Mouse (Mus musculus): ENCODE results near the gene Hs6st3. TPM values are rescaled to one million over a fixed set of nuclear protein-coding genes. Genes with fewer than 3 reads are reported as not detected.

Gene Hs6st3
- polyA plus RNA-seq, 1 experiment from 2014 or later = 0.80 TPM

DNA sequence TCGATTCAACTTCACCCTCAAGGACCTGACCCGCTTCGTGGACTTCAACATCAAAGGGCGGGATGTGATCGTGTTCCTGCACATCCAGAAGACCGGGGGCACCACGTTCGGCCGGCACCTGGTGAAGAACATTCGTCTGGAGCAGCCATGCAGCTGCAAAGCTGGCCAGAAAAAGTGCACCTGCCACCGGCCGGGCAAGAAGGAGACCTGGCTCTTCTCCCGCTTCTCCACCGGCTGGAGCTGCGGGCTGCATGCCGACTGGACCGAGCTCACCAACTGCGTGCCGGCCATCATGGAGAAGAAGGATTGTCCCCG, 602 bp downstream of the Hs6st3 start:
- Histone ChIP-seq H3K9me3 (replicated peaks) (no peaks in the 10 kb centered on the region), H3K4me1 (peaks cover 11% of the 10 kb centered on the region), H3K4me3 (peak overlapping the region; percentile 67), H3K9ac (peak overlapping the region; percentile 67; the same call in 1 of the 2 replicates), H3K4me2 (replicated peaks) (peak overlapping the region; percentile 98), H3K36me3 (no peaks in the 10 kb centered on the region), H3K27ac (no peak overlapping the region), H3K27me3 (peaks cover 73% of the 10 kb centered on the region)
- WGBS = 2% methylated on average over 20 of the region's 20 CpGs
- no peak for ATAC-seq (ENCODE audit: low FRiP score)

DNA sequence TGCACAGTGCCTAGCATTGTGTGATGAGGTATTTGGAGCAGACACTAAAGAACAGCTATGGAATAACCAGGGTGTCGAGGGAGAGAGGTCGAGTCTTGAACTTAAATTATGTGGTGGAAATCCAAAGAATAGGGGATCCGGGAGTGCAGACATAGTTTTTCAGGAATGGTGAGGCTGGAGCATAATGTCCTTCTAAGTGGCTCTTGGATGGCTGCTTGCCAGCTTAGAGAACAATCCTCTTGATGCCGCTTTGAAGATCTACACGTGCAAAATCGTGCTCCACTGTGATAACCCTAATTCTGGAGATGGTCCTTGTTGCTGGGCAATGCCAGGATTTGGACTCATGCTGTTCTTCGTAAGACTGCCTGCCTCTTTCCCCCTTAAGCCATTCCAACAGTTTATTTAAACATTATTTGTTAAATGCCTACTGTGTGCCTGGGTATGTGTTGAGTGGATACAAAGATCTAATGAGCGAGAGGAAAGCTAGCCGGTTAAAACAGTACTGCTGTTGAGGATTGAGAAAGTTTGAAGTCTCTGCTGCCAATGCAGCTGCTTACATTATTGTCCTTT, 1.3 kb downstream of the Hs6st3 start:
- Histone ChIP-seq H3K36me3 (no peaks in the 10 kb centered on the region), H3K4me2 (replicated peaks) (peak overlapping the region; percentile 98), H3K9me3 (replicated peaks) (no peaks in the 10 kb centered on the region), H3K4me3 (peak overlapping the region; percentile 67), H3K9ac (no peak overlapping the region), H3K27ac (no peak overlapping the region), H3K4me1 (peaks cover 11% of the 10 kb centered on the region), H3K27me3 (peaks cover 66% of the 10 kb centered on the region)
- no peak for ATAC-seq (ENCODE audit: low FRiP score)
- 46% methylated on average over 9 of the region's 9 CpGs for WGBS

DNA sequence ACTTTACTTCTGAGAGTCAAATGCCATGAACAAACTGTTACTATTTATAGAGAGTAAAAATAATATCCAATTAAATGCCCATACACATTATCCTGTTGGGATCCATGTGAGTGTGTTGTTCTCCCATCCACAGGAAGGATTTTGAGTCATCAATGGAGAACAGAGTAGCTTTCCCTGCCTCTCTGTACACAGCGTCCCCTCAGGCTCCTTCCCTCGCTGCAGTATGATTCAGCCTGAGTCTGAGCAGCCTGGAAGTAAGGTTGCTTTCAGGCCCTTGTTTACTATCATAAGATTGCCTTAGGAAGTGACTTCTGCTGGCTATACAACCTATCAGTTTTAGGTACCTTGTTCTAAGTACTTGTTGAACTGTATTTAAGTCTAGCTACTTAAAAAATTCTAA, 14.9 kb downstream of the Hs6st3 start:
- no peaks in the 10 kb centered on the region for H3K36me3 ChIP-seq
- ATAC-seq (ENCODE audit: low FRiP score) = no peak
- H3K4me1 ChIP-seq = no peaks in the 10 kb centered on the region
- no peak overlapping the region for H3K4me2 ChIP-seq (replicated peaks)
- WGBS = 70% methylated on average over 2 of the region's 2 CpGs
- no peak overlapping the region for H3K9ac ChIP-seq
- no peak overlapping the region for H3K27ac ChIP-seq
- H3K27me3 ChIP-seq = no peaks in the 10 kb centered on the region
- peaks cover 8% of the 10 kb centered on the region; the same call in 1 of the 2 replicates for H3K9me3 ChIP-seq (replicated peaks)
- no peak overlapping the region for H3K4me3 ChIP-seq

DNA sequence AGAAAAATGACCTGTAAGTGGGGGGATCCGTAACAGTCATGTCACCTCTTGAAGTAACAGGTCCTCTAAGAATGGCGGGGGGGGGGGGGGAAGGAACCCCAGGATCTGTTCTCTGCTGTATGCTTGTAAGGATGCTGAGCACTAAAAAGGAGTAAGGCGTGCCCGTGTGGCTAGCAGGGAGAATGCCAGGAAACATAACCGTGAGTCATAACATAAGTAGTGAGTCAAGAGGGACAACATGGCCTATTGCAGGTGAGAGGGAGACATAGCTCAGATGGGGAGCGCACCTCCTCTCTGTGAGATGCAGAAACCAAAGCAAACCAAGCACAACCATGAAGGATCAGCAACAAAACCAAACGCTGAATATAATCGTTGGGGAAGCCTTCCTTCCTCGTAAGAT, 55.8 kb downstream of the Hs6st3 start:
- Histone ChIP-seq H3K27me3 (no peaks in the 10 kb centered on the region), H3K9me3 (replicated peaks) (no peaks in the 10 kb centered on the region), H3K4me3 (no peak overlapping the region), H3K4me1 (no peaks in the 10 kb centered on the region), H3K4me2 (replicated peaks) (no peak overlapping the region), H3K9ac (no peak overlapping the region), H3K27ac (no peak overlapping the region), H3K36me3 (no peaks in the 10 kb centered on the region)
- 87% methylated on average over 9 of the region's 9 CpGs for WGBS
- no peak for ATAC-seq (ENCODE audit: low FRiP score)

DNA sequence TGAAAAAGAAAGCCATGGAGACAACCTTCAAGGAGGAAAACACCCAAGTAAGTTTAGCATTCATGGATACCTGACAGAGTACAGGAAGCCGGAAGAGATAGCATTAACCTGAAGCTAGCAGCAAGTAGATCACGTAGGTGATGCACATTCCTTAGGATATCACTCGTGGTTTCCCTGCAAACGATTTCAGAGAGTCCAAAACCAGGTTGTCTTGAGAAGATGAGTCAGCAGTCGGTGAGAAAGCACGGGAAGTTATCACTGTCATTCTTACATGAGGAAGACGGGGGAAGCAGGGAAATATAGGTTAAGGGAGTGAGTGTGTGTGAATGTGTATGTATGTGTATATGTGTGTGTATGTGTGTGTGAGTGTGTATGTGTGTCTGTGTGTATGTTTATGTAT, 65.4 kb downstream of the Hs6st3 start:
- WGBS = 86% methylated on average over 7 of the region's 7 CpGs
- Histone ChIP-seq H3K4me2 (replicated peaks) (no peak overlapping the region), H3K36me3 (no peaks in the 10 kb centered on the region)

DNA sequence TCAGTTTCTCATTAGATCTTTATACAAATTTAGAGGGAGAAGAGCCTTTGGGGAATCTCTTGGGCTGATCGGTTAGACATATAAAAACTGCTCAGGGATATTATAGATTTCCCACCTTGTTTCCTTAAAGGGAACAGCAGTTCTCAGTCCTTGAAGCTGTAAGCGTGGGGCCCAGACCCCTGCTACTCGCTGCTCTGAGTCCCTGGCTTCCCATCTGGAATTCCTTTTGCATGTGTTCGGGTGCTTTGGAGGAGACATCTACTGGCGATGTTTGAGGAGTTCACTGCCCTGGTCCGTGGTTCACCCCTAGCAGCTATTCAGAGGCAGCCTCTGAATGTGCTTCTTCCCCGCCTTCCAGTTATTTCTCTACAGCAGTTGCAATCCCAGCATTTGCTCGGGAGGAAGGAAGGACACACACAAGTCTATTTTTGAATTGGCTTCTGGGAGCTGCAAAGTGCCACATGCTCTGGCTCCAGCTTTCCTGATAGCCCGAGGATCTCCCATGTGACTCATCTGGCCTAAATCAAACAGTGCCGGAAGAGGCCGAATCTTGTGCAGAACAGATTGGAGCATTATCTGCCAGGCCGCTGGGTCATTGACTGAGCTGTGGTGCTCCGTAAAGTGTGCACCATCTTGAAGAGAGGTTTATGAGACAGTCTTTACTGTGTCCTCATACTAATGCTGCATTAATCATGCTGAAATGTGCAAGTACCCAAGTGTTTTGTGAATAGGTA, 77.6 kb downstream of the Hs6st3 start:
- Histone ChIP-seq H3K36me3 (no peaks in the 10 kb centered on the region), H3K27ac (no peak overlapping the region), H3K9ac (no peak overlapping the region), H3K4me3 (no peak overlapping the region), H3K4me1 (no peaks in the 10 kb centered on the region), H3K4me2 (replicated peaks) (no peak overlapping the region), H3K9me3 (replicated peaks) (no peaks in the 10 kb centered on the region), H3K27me3 (no peaks in the 10 kb centered on the region)
- ATAC-seq (ENCODE audit: low FRiP score) = no peak
- 77% methylated on average over 13 of the region's 13 CpGs for whole genome bisulfite sequencing

More for the DNA sequence above, 65.4 kb downstream of the Hs6st3 start:
- Histone ChIP-seq H3K9ac (no peak overlapping the region), H3K27ac (no peak overlapping the region), H3K4me1 (no peaks in the 10 kb centered on the region), H3K9me3 (replicated peaks) (no peaks in the 10 kb centered on the region), H3K27me3 (no peaks in the 10 kb centered on the region), H3K4me3 (no peak overlapping the region)
- no peak for ATAC-seq (ENCODE audit: low FRiP score)

DNA sequence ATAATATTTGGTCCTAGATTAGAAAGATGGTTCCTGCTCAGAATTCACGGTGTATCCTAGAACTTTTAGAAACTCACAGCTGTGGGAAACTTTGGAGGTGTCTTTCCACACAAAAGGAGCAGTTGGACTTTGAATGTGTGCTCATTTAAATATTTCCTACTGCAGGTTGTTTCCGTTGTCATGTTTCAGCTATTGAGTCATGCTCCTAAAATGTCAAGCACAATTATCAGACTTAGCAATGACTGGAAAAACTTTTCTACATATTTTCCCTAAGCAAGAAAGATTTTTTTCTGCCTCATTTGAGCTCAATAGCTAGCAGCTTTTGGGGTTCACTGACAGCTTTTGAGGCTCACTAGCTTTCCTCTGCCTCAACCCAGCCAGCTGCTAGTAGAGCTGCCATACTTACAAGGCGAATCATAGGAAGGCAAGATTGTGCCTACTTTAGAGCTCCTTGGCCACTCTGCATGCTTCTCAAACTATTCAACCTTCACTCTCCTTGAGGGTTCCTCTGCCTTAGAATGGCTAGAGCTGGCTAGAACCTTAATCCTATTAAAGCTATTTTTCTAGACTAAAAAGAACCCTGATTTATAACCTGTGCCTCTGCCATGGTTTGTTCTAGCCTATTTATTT, 89.7 kb downstream of the Hs6st3 start:
- H3K36me3 ChIP-seq = no peaks in the 10 kb centered on the region
- H3K9ac ChIP-seq = no peak overlapping the region
- no peak overlapping the region for H3K4me3 ChIP-seq
- H3K27ac ChIP-seq = no peak overlapping the region
- ATAC-seq (ENCODE audit: low FRiP score) = no peak
- no peak overlapping the region for H3K4me2 ChIP-seq (replicated peaks)
- 90% methylated on average over 3 of the region's 3 CpGs for WGBS
- no peaks in the 10 kb centered on the region for H3K27me3 ChIP-seq
- H3K9me3 ChIP-seq (replicated peaks) = no peaks in the 10 kb centered on the region
- H3K4me1 ChIP-seq = no peaks in the 10 kb centered on the region

DNA sequence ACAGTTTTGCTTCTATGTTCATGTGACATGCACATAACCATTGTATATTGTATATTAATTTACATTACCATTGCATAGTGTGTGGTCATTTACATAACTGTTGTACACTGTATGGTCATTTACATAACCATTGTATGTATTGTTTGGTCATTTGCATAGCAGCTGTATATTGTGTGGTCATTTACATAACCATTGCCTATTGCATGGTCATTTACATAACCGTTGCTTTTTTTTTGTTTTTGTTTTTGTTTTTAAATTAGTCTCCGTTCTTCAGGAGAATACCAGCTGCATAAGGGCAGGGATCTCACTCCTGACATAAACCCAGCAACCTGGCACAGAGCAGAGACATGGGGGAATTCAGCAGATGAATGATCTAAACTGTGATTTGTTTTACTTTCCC, 95.5 kb downstream of the Hs6st3 start:
- Histone ChIP-seq H3K9me3 (replicated peaks) (no peaks in the 10 kb centered on the region), H3K4me1 (no peaks in the 10 kb centered on the region), H3K4me3 (no peak overlapping the region), H3K27ac (no peak overlapping the region), H3K9ac (no peak overlapping the region), H3K4me2 (replicated peaks) (no peak overlapping the region), H3K36me3 (no peaks in the 10 kb centered on the region), H3K27me3 (no peaks in the 10 kb centered on the region)
- ATAC-seq (ENCODE audit: low FRiP score) = peak; percentile 92
- WGBS = 49% methylated on average over 2 of the region's 2 CpGs

DNA sequence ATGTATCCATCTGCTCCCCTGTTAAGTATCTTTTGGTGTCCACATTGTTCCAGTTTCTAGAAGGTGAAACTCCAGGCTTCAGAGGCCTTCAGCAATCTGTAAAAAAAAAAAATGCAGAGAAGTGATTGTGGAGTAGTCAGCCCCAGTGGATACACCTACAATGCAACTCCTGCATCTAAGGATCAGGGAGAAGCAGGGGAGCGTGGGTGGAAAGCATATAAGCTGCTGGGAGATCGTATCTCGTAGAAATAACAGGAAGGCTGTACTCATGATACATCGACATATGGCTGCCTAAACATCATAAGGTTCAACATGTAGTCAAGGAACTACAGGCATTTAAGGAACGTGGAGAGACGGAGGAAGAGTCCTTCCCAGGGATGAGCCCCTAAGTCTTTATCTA, 109.0 kb downstream of the Hs6st3 start:
- Histone ChIP-seq H3K4me1 (no peaks in the 10 kb centered on the region), H3K36me3 (no peaks in the 10 kb centered on the region), H3K4me3 (no peak overlapping the region), H3K4me2 (replicated peaks) (no peak overlapping the region), H3K9ac (no peak overlapping the region), H3K27me3 (no peaks in the 10 kb centered on the region), H3K27ac (no peak overlapping the region), H3K9me3 (replicated peaks) (no peaks in the 10 kb centered on the region)
- WGBS = 93% methylated on average over 6 of the region's 6 CpGs
- ATAC-seq (ENCODE audit: low FRiP score) = no peak

DNA sequence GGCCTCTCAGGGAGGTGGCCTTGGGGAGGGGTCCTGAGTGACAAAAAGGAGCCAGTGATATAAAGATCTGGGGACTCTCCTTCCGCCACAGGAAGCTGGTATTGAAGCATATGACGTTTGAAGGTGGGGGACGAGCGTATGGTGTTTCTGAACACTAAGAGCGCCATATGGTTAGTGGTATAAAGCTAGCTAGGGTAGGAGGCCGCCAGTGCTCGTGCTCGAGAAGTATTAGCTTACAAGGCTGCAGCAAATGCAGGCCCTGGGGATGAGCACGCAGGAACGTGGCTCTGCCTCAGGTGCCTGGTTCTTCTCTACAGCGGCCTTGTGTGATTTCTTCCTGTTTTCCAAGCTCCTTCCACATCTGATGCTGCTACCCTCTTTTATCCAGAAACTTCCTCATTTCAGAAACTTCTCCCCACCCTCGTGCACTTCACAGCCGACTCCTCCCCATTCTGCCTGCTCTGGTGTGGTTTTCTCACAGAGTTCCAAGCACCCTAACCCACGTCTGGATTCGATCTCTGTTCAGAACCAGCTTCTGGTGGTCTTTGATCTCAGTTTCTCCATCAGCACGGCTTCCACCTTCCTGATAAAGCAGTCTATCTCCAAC, 110.0 kb downstream of the Hs6st3 start:
- ATAC-seq (ENCODE audit: low FRiP score) = no peak
- no peak overlapping the region for H3K27ac ChIP-seq
- no peaks in the 10 kb centered on the region for H3K9me3 ChIP-seq (replicated peaks)
- H3K4me2 ChIP-seq (replicated peaks) = no peak overlapping the region
- H3K4me3 ChIP-seq = no peak overlapping the region
- H3K9ac ChIP-seq = no peak overlapping the region
- H3K36me3 ChIP-seq = no peaks in the 10 kb centered on the region
- H3K27me3 ChIP-seq = no peaks in the 10 kb centered on the region
- no peaks in the 10 kb centered on the region for H3K4me1 ChIP-seq
- 81% methylated on average over 16 of the region's 16 CpGs for WGBS

DNA sequence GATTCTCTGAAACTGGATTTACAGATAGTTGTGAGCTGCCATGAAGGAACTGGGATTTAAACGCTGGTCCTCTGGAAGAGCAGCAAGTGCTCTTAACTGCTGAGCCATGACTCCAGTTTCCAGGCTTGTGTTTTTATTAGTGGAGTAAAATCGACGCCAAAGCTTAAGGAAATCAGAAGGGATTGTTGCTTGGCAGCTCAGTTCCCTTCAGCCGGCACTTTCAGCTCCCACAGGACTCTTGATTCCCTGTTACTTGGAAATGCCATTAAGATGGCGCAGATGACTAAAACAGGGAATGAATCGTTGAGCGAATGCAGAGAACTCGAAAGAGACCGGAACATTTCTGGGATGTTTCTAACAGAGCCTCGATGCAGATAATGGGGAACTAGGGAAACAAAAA, 112.2 kb downstream of the Hs6st3 start:
- H3K9ac ChIP-seq = no peak overlapping the region
- H3K9me3 ChIP-seq (replicated peaks) = no peaks in the 10 kb centered on the region
- 81% methylated on average over 10 of the region's 10 CpGs for WGBS
- ATAC-seq (ENCODE audit: low FRiP score) = no peak
- H3K27ac ChIP-seq = no peak overlapping the region
- H3K4me3 ChIP-seq = no peak overlapping the region
- H3K27me3 ChIP-seq = no peaks in the 10 kb centered on the region
- no peaks in the 10 kb centered on the region for H3K4me1 ChIP-seq
- no peak overlapping the region for H3K4me2 ChIP-seq (replicated peaks)
- no peaks in the 10 kb centered on the region for H3K36me3 ChIP-seq

DNA sequence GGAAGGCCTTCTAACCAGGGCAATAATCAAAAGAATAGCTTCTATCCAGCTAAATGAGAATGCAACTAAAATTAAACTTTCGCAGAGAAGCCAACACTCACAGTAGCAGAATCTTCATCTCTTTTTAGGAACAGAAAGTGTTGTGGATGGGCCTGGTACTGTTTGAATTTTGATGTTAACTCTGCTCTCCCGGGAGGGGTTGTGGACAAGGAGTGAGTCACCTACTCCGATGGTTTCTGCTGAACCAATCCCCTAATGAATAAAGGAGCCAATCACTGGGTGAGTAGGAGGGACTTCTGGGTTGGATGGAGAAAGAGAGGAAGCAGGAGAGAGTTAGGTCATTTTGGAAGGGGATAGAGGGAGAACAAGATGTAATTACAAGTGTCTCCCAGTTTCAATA, 117.3 kb downstream of the Hs6st3 start:
- Histone ChIP-seq H3K27ac (no peak overlapping the region), H3K9ac (no peak overlapping the region), H3K4me1 (no peaks in the 10 kb centered on the region), H3K9me3 (replicated peaks) (no peaks in the 10 kb centered on the region), H3K36me3 (no peaks in the 10 kb centered on the region), H3K27me3 (no peaks in the 10 kb centered on the region), H3K4me2 (replicated peaks) (no peak overlapping the region), H3K4me3 (no peak overlapping the region)
- no peak for ATAC-seq (ENCODE audit: low FRiP score)
- 78% methylated on average over 3 of the region's 3 CpGs for WGBS

Data from hindbrain, embryonic 12.5 days (tissue).